Mouse (Mus musculus): ENCODE data around the gene Arpc2. TPM values are rescaled to one million over a fixed set of nuclear protein-coding genes. Genes with fewer than 3 reads are reported as not detected.

Arpc2 gene
- total and polyA plus RNA-seq, 3 experiments, result 108 to 423 (median 141) TPM

GRCm38 (mm10) chr1:74298996-74299395 lies 63.1 kb downstream of the Arpc2 start:
- H3K4me3 ChIP-seq (ENCODE audit: control insufficient read depth in 1 of 2, insufficient read depth in 1 of 2, low read depth in 2 of 2, low read length in 2 of 2), result no peak overlapping the region
- peaks cover 13 to 43% of the 10 kb centered on the region in 2 experiments for H3K4me1 ChIP-seq (ENCODE audit: control insufficient read depth in 1 of 2, insufficient read depth in 2 of 2, low read length in 2 of 2)
- H3K9me3 ChIP-seq (replicated peaks; ENCODE audit: insufficient read depth, low read length), result no peaks in the 10 kb centered on the region
- H3K27me3 ChIP-seq (ENCODE audit: control insufficient read depth in 1 of 2, insufficient read depth in 2 of 2, low read length in 2 of 2), result no peaks in the 10 kb centered on the region
- no peak for DNase-seq (ENCODE audit: low read depth, low spot score)
- peaks cover 0 to 25% of the 10 kb centered on the region in 2 experiments; a peak in 3 of 4 replicates for H3K36me3 ChIP-seq (ENCODE audit: control insufficient read depth in 1 of 2, insufficient read depth in 2 of 2, low read length in 2 of 2)
- H3K9ac ChIP-seq (ENCODE audit: control insufficient read depth, low read depth, low read length, poor library complexity, severe bottlenecking), result no peak overlapping the region
- no peak overlapping the region for H3K27ac ChIP-seq (ENCODE audit: control insufficient read depth, low read depth, low read length)
- H3K79me2 ChIP-seq (ENCODE audit: control insufficient read depth, insufficient read depth, low read length, poor library complexity), result peaks cover 18% of the 10 kb centered on the region
- TF ChIP-seq GABPA (IDR thresholded peaks at IDR 0.05; ENCODE audit: low read depth, low read length) (no peak), POLR2AphosphoS2 (IDR thresholded peaks at IDR 0.05; ENCODE audit: low read length) (no peak), NRF1 (IDR thresholded peaks at IDR 0.05; ENCODE audit: insufficient read depth, low read depth, low read length, poor library complexity, severe bottlenecking) (no peak)

GRCm38 (mm10) chr1:74300347-74301110 lies 64.6 kb downstream of the Arpc2 start:
- Histone ChIP-seq H3K9ac (ENCODE audit: control insufficient read depth, low read depth, low read length, poor library complexity, severe bottlenecking) (no peak overlapping the region), H3K4me1 (ENCODE audit: control insufficient read depth in 1 of 2, insufficient read depth in 2 of 2, low read length in 2 of 2) (peaks cover 8 to 39% of the 10 kb centered on the region in 2 experiments), H3K27ac (ENCODE audit: control insufficient read depth, low read depth, low read length) (no peak overlapping the region), H3K4me3 (ENCODE audit: control insufficient read depth in 1 of 2, insufficient read depth in 1 of 2, low read depth in 2 of 2, low read length in 2 of 2) (no peak overlapping the region), H3K36me3 (ENCODE audit: control insufficient read depth in 1 of 2, insufficient read depth in 2 of 2, low read length in 2 of 2) (peaks cover 0 to 22% of the 10 kb centered on the region in 2 experiments; a peak in 2 of 4 replicates), H3K79me2 (ENCODE audit: control insufficient read depth, insufficient read depth, low read length, poor library complexity) (peaks cover 18% of the 10 kb centered on the region), H3K27me3 (ENCODE audit: control insufficient read depth in 1 of 2, insufficient read depth in 2 of 2, low read length in 2 of 2) (no peaks in the 10 kb centered on the region), H3K9me3 (replicated peaks; ENCODE audit: insufficient read depth, low read length) (no peaks in the 10 kb centered on the region)
- no peak for DNase-seq (ENCODE audit: low read depth, low spot score)
- TF ChIP-seq ZKSCAN1 (IDR thresholded peaks at IDR 0.05; ENCODE audit: low read depth, low read length), result no peak
- TF ChIP-seq EP300 (IDR thresholded peaks at IDR 0.05; ENCODE audit: low read depth in 1 of 2, low read length in 2 of 2), result no peak
- no peak for TF ChIP-seq USF2 (IDR thresholded peaks at IDR 0.05; ENCODE audit: borderline replicate concordance in 1 of 2, insufficient read depth in 1 of 2, low read depth in 1 of 2, low read length in 2 of 2)
- no peak for TF ChIP-seq MAZ (IDR thresholded peaks at IDR 0.05; ENCODE audit: low read depth, low read length)
- no peak for TF ChIP-seq CHD1 (IDR thresholded peaks at IDR 0.05; ENCODE audit: low read depth, low read length)
- no peak for TF ChIP-seq ZNF384 (IDR thresholded peaks at IDR 0.05; ENCODE audit: low read depth, low read length)
- TF ChIP-seq ZMIZ1 (IDR thresholded peaks at IDR 0.05; ENCODE audit: low read depth, low read length), result no peak
- TF ChIP-seq CTCF (IDR thresholded peaks at IDR 0.05 in 2 of 3, conservative IDR thresholded peaks at IDR 0.05 in 1 of 3; ENCODE audit: control insufficient read depth in 1 of 3, insufficient read depth in 1 of 3, low read depth in 2 of 3, low read length in 3 of 3, poor library complexity in 1 of 3, severe bottlenecking in 1 of 3), result no peak
- no peak for TF ChIP-seq SMC3 (IDR thresholded peaks at IDR 0.05; ENCODE audit: low read depth, low read length)
- TF ChIP-seq GABPA (IDR thresholded peaks at IDR 0.05; ENCODE audit: low read depth, low read length), result no peak
- no peak for TF ChIP-seq UBTF (IDR thresholded peaks at IDR 0.05; ENCODE audit: borderline replicate concordance, insufficient read depth, low read depth, low read length)
- TF ChIP-seq CHD2 (IDR thresholded peaks at IDR 0.05; ENCODE audit: low read length), result no peak
- TF ChIP-seq POLR2AphosphoS2 (IDR thresholded peaks at IDR 0.05; ENCODE audit: low read length), result no peak
- no peak for TF ChIP-seq TAL1 (IDR thresholded peaks at IDR 0.05; ENCODE audit: low read length)
- no peak for TF ChIP-seq MAFK (IDR thresholded peaks at IDR 0.05; ENCODE audit: borderline replicate concordance, low read depth, low read length)
- TF ChIP-seq HCFC1 (IDR thresholded peaks at IDR 0.05; ENCODE audit: low read depth, low read length), result no peak
- TF ChIP-seq MYC (IDR thresholded peaks at IDR 0.05; ENCODE audit: low read depth, low read length), result no peak
- TF ChIP-seq JUND (IDR thresholded peaks at IDR 0.05; ENCODE audit: low read depth, low read length), result no peak
- no peak for TF ChIP-seq MEF2A (IDR thresholded peaks at IDR 0.05; ENCODE audit: extremely low read depth, insufficient replicate concordance, low read depth, low read length, poor library complexity, severe bottlenecking)
- no peak for TF ChIP-seq GATA1 (IDR thresholded peaks at IDR 0.05; ENCODE audit: low read depth, low read length)

All from MEL (cell line).